Mouse (Mus musculus): ENCODE results near the gene Ccl22.

The Ccl22 gene

GRCm38 (mm10) chr8:94778895-94779533, 33.6 kb downstream of the Ccl22 start:
- no peak for DNase-seq

- no peak for DNase-seq
Measured at GRCm38 (mm10) chr8:94779534-94780294, 34.3 kb downstream of the Ccl22 start.

GRCm38 (mm10) chr8:94780491-94781154, 35.2 kb downstream of the Ccl22 start:
- DNase-seq, result no peak

- no peak for DNase-seq
Measured at GRCm38 (mm10) chr8:94781155-94781837, 35.9 kb downstream of the Ccl22 start.

- peak; percentile 80 for DNase-seq
Measured at GRCm38 (mm10) chr8:94781838-94782235, 36.4 kb downstream of the Ccl22 start.

- no peak for DNase-seq
Measured at GRCm38 (mm10) chr8:94783890-94784289, 38.5 kb downstream of the Ccl22 start.

GRCm38 (mm10) chr8:94785247-94785985, 40.0 kb downstream of the Ccl22 start:
- peak; percentile 70 for DNase-seq

GRCm38 (mm10) chr8:94785995-94786595, 40.7 kb downstream of the Ccl22 start:
- no peak for DNase-seq

- DNase-seq, result peak; percentile 64
Measured at GRCm38 (mm10) chr8:94787524-94788501, 42.4 kb downstream of the Ccl22 start.

GRCm38 (mm10) chr8:94789256-94789955, 44.0 kb downstream of the Ccl22 start:
- DNase-seq, result no peak

- DNase-seq, result no peak
Measured at GRCm38 (mm10) chr8:94794368-94794767, 49.0 kb downstream of the Ccl22 start.

- DNase-seq, result no peak
Measured at GRCm38 (mm10) chr8:94794782-94795181, 49.4 kb downstream of the Ccl22 start.

- DNase-seq, result peak; percentile 65
Measured at GRCm38 (mm10) chr8:94800278-94800968, 55.0 kb downstream of the Ccl22 start.

All from kidney, postnatal 10 days (tissue).